Mouse (Mus musculus) mature B cell (primary cell): ENCODE measurements around the gene Wdr75.

Experiments
- in situ Hi-C: fragments of 300-500 bp; cut with MboI; formaldehyde crosslinking; loops from 2 replicates; pipeline ENCODE4 v1.14.3; 2019

The Wdr75 gene

DNA sequence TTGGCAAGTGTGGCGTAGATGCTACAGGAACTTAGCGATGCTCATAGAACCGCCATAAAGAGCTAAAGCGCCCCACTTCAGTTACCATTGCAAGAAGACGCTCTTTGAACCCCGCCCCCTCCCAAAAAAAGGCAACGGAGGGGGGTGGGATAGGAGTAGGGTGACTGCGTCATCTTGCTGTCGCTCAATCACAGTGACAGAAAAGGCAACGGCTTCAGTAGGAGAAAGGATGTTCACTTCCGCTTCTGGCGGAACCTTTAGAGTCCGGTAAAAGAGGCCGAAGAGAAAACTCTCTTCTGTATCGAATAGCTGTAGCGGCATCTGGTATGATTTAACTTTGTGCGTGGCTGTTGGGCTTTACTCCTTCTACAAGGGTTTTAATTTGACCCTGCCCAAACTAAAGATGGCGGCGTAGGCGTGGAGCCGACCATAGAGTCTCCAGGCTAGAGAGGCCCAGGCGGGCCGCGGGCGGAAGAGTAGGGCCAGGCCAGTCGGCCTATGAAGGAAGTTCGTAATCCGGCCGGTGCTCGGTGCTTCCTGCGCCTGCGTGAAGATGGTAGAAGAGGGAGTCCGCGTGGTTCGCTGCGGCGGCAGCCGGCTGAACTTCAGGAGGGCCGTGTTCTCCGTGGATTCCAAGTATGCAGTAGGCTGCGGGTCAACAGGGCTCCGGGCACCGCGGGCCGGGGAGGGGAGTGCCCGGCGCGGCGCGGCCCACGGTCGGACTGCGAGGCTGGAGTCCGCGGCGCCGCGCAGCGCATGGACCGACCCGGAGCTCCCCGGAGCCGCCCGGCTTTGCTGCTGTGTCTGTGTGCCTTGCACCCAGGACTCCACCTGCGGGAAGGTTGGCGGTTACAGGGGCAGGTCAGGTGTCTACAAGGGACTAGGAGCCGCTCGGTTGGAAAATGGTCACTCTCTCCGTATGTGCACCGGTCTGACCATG lies at the start of gene Wdr75:
Gene Wdr75 (plus strand): TSS at position 198 of the 940 bp plus-strand sequence.
- in situ Hi-C loops, result no loop called here

DNA sequence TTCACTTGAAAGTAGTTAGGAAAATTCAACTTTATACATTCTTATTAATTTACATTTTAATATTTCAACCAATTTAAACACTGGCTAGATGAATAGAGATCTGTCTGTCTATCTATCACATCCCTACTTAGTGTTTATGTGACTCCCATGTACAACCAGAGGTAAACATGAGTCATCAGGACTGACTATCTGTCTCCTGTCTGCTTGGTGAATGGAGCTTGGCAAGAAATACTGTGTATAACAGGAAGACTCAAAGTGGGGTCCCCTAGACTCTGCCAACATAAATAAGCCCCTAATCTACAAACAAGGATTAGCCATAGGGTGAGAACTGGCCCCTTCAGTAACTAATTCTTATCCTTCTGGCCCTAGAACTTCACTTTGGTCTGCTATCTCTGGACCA lies 39.1 kb upstream of the Wdr75 start:
- in situ Hi-C loops, result no loop called here

DNA sequence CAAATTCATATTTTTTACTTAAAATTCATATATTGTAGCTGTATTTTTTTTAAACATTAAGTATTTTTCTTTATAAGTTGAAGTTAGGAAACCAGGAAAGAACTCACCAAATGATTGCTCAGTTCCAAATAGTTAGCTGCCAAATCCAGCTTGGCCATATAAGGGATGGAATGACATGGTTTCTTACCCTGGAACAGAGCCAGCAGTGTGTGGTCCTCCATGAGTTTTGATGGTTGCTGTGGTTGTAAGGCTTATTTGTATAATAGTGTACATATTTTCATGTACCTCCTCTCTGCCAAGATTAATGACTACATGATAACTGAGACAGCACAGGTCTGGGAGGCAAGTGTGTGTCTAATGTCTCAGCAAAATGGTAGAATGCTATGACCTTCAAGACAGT lies 38.3 kb upstream of the Wdr75 start:
- in situ Hi-C loops, result no loop called here

GRCm38 (mm10) chr1:45758011-45758410 lies 37.0 kb upstream of the Wdr75 start:
- in situ Hi-C loops, result no loop called here

DNA sequence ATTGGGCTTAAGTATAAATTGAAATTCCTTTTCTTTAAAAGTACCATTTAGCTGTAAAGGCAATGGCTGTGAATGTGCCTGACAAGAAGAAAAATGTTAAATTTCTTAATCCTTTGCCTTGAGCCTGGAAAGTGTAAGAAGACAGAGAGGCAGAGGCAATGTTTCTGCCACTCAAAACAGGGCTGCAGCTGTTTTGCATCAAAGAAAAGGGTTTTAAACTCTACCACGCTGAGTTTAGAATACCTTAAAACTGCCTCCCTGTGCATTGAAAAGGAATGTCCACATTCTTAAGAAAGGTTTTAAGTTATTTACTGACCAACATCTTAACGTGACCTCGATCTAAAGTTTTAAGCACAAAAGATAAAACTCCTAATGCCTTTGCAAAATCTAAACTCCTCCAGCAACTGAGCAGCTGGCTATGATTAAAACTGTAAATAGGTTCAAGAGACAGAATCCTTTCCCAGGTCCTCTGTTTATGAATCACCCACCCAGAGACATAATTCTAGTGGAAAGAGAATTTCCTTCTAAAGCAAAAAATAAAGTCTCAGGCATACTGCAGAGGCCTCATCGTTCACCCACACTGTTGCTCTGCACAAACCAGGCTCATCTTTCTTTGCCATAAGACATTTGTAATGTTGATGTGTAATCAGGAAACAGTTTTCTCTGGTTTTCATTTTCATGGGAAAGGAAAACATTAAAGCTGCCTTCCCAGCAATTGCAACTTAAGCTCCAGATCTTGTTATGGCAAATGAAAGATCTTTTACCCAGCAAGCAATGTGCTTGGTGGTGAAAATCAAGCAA lies 34.1 kb upstream of the Wdr75 start:
- in situ Hi-C loops, result no loop called here

GRCm38 (mm10) chr1:45761468-45761795 lies 33.5 kb upstream of the Wdr75 start:
- in situ Hi-C loops, result no loop called here

DNA sequence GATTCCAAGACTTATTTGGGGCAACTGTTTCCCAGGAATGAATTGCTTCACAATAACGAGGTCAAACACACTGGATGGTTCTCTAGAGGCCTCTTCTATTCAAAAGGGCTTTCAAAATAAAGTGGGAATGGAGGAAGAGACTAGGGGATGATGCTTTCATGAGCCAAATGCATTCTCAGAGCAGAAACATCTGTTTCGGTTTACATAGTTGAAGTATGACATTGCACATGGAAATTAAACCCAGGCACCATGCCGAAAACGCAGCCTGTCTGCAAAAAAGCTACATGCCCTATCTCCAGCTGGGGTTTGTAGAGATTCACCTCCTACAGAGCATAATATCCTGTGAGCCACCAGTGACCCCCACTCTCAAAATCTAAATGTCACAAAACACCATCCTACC lies 29.3 kb upstream of the Wdr75 start:
- in situ Hi-C loops, result no loop called here

GRCm38 (mm10) chr1:45766123-45766522 lies 28.8 kb upstream of the Wdr75 start:
- in situ Hi-C loops, result no loop called here

DNA sequence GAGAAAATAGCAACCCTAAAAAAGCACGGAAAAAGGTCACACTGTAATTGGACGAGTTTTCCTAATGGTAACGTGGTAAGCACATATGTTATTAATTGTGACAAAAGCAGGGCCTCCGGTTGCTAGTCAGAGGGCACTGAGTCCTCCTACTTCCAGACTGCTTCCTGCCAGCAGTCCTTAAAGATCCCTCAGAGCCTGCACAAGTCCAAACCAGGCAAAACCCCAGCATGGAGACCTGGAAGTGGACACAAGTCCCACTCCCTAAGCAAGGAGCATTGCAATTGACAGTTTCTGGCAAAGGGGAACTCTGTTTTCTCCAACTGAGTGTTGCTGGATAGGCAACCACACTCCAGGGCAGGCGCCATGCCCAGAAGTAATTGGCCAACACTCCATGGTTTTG lies 27.4 kb upstream of the Wdr75 start:
- in situ Hi-C loops, result no loop called here

GRCm38 (mm10) chr1:45769321-45769720 lies 25.6 kb upstream of the Wdr75 start:
- in situ Hi-C loops, result no loop called here

- in situ Hi-C loops, result no loop called here
These were observed 24.9 kb upstream of the Wdr75 start for GRCm38 (mm10) chr1:45770051-45770450.

DNA sequence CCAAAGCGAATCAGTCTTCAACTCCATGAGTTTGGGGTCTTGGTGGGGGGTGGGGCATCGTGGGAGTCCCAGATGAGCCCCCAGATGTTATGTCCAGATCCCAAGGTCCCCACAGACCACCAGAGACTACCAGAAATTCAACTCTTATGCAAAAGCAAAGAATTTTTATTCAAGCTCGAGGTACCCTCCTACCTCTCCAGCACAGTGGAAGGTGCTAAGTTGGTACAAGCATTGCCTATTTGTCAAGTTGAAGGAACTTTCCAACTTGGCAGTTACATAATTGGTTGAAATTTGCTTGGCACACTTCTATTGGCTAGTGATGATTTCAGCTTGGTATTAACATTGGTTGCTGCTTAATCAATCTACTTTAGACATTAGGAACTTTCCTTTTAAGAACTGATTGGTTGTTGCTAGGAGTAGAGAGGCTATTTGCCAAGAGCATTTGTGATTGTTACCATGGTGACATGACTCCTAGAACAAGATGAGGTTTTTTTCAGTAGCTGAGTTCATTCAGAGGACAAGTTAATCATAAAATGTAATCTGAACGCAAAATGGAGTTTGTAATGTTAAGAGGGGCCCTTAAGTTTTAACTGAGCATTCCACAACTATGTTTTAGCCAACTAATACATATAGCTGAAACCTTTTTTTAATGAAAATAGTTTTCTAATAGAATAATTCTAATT lies 14.2 kb upstream of the Wdr75 start:
- in situ Hi-C loops, result no loop called here

- in situ Hi-C loops, result no loop called here
These were observed 21.9 kb downstream of the Wdr75 start for GRCm38 (mm10) chr1:45816889-45817288.

GRCm38 (mm10) chr1:45818564-45818963 lies 23.6 kb downstream of the Wdr75 start:
- in situ Hi-C loops, result no loop called here

DNA sequence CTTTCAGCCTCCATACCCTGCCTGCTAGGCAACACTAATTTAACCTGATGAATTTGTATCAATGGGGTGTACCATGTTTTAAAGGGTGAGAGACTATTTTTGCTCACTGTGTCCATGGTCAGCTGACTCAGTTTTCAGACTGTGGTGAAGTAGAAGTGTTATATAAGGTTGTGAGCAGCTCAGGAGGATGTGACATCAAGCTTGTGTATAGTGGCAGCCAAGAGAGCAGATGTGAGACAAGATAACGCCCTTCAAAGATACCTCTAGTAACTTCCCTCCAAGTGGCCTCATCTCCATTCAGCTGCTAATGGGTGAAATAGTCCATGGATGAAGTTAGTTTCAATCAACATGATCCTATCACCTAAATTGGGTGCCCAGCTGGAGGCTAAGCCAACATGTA lies 29.5 kb downstream of the Wdr75 start:
- in situ Hi-C loops, result no loop called here

DNA sequence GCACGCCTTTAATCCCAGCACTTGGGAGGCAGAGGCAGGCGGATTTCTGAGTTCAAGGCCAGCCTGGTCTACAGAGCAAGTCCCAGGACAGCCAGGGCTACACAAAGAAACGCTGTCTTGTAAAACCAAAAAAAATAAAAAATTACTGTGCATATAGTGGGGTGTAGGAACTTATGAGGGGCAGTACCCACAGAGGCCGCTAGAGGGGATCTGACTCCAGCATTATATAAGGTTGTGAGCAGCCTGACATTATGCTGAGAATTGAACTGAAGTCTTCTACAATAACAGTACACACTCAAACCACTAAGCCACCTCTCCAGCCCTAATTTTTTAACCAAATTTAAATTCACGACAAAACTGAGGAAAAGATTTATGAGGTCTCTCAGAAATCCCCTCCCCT lies 30.2 kb downstream of the Wdr75 start:
- in situ Hi-C loops, result no loop called here

DNA sequence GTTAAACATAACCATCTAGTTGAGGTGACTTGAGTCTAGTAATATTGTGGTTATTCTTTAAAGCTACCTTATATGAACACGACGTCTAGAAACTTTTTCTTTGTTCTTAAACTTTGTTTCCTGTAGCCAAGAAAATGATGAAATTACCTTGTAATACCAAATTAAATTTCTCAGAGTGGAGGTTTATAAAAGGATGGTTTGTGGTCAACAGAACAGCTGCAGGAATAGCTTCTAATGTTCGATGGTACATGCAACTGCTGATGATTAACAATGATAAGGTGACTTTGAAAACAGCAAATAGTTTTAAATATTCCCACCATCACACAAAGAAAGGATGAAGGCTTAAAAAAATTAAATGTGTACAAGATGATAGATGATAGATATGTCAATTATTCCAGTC lies 30.7 kb downstream of the Wdr75 start:
- in situ Hi-C loops, result no loop called here

GRCm38 (mm10) chr1:45826148-45826547 lies 31.2 kb downstream of the Wdr75 start:
- in situ Hi-C loops, result no loop called here

- in situ Hi-C loops, result no loop called here
These were observed 31.8 kb downstream of the Wdr75 start for GRCm38 (mm10) chr1:45826796-45827195.

- in situ Hi-C loops, result no loop called here
These were observed 35.7 kb downstream of the Wdr75 start for GRCm38 (mm10) chr1:45830453-45831206.

DNA sequence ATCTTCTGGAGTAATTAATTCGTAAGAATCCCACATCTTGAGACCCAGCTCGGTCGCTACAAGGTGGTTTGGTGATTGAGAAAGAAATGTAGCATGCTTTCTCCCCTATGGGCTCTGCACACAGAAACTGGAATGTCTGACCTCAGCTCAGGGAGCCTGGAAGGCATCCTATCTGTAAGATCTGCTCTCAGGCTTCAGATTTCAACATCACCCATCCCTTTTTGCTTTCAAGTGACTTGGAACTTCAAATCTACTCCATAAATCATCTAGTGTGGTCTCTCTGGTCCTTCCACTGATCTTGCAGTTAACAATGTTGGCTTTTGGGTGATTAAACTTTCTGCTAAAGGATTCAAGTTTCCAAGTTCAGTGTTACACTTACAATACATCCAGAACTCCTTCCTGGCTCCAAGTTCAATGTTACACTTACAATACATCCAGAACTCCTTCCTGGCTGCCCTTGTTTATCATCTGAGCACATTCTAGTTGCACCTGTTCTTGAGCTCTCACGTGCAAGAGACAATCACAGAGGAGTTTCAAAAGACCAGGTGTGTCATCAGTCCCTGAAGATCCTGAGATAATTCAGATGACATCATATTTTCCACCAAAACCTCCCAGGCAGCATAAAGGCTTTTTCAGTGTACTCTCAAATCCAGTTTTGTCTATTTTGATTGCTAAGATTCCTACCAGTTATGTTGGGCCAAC lies 40.5 kb downstream of the Wdr75 start:
- in situ Hi-C loops, result no loop called here
